Mouse (Mus musculus): ENCODE measurements around the gene Sh3bp1. TPM values are rescaled to one million over a fixed set of nuclear protein-coding genes. Genes with fewer than 3 reads are reported as not detected.
A peak's percentile ranks its signal among the peaks of the same experiment; 100 is the strongest.

Gene Sh3bp1
- polyA plus RNA-seq, 1 experiment from 2014 or later: 10.0 TPM

GRCm38 (mm10) chr15:78880432-78880831, 19.1 kb upstream of the Sh3bp1 start:
- Histone ChIP-seq H3K27me3 (replicated peaks) (no peaks in the 10 kb centered on the region), H3K36me3 (peaks cover 43% of the 10 kb centered on the region), H3K27ac (no peak overlapping the region), H3K4me3 (no peak overlapping the region), H3K4me2 (replicated peaks) (no peak overlapping the region), H3K4me1 (peaks cover 13% of the 10 kb centered on the region), H3K9me3 (no peaks in the 10 kb centered on the region), H3K9ac (no peak overlapping the region)
- ATAC-seq (ENCODE audit: low FRiP score, low read depth): no peak
- 97% methylated on average over 8 of the region's 8 CpGs for WGBS

- peaks cover 13% of the 10 kb centered on the region for H3K4me1 ChIP-seq
- H3K4me2 ChIP-seq (replicated peaks): no peak overlapping the region
- no peak overlapping the region for H3K4me3 ChIP-seq
- no peaks in the 10 kb centered on the region for H3K9me3 ChIP-seq
- 89% methylated on average over 3 of the region's 3 CpGs for WGBS
- H3K27ac ChIP-seq: no peak overlapping the region
- peaks cover 57% of the 10 kb centered on the region for H3K36me3 ChIP-seq
- H3K9ac ChIP-seq: no peak overlapping the region
- no peaks in the 10 kb centered on the region for H3K27me3 ChIP-seq (replicated peaks)
- ATAC-seq (ENCODE audit: low FRiP score, low read depth): no peak
Observed at GRCm38 (mm10) chr15:78881828-78882227, 17.7 kb upstream of the Sh3bp1 start.

DNA sequence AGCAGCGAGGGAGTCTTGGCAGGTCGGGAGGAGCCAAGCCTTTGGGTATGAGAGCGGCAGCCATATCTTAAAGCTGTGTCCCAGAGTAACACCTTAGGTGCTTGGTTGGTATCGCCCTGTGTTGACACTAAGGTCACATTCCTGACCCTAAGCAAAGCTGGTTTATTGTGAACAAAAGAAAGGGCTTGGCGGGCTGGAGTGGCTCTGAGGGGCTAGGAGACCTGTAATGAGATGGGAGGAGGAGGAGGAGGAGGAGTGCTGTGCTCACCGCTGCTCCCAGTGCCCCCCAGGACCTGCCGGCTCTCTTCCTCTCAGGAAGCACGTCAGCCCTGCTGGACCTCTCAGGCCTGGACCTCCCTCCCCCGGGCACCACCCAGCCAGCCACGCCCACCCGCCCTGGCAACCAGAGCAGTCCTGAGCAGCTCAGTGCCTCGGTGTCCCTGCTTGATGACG, 10.1 kb upstream of the Sh3bp1 start:
- no peaks in the 10 kb centered on the region for H3K9me3 ChIP-seq
- peaks cover 89% of the 10 kb centered on the region for H3K36me3 ChIP-seq
- H3K9ac ChIP-seq: no peak overlapping the region
- no peaks in the 10 kb centered on the region for H3K27me3 ChIP-seq (replicated peaks)
- WGBS: 41% methylated on average over 13 of the region's 13 CpGs
- no peak overlapping the region for H3K4me2 ChIP-seq (replicated peaks)
- H3K4me3 ChIP-seq: no peak overlapping the region
- ATAC-seq (ENCODE audit: low FRiP score, low read depth): no peak
- peaks cover 13% of the 10 kb centered on the region for H3K4me1 ChIP-seq
- no peak overlapping the region for H3K27ac ChIP-seq

DNA sequence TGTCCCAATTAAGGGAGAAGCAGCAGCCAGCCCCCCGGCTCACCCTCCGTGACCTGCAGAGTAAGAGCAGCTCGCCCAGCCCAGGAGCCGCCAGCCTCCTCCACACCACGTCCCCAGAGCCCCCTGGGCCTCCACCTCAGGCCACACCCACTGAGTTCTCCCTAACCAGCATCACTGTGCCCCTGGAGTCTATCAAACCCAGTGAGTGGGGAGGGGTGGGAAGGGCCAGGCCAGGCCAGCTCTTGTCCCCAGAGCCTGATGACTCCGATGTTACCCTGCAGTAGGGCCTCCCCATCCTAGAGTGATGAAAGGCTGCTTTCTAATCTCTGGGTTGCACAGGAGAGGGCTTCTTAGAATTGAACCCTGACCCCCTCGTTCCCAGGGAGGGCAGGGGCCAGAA, 7.1 kb upstream of the Sh3bp1 start:
- 76% methylated on average over 7 of the region's 7 CpGs for WGBS
- no peak for ATAC-seq (ENCODE audit: low FRiP score, low read depth)
- Histone ChIP-seq H3K4me3 (no peak overlapping the region), H3K36me3 (peaks cover 63% of the 10 kb centered on the region), H3K4me2 (replicated peaks) (no peak overlapping the region), H3K9ac (no peak overlapping the region), H3K9me3 (no peaks in the 10 kb centered on the region), H3K4me1 (peaks cover 21% of the 10 kb centered on the region), H3K27me3 (replicated peaks) (no peaks in the 10 kb centered on the region), H3K27ac (no peak overlapping the region)

- no peaks in the 10 kb centered on the region for H3K9me3 ChIP-seq
- H3K27me3 ChIP-seq (replicated peaks): peaks cover 5% of the 10 kb centered on the region
- peaks cover 24% of the 10 kb centered on the region for H3K4me1 ChIP-seq
- peaks cover 42% of the 10 kb centered on the region for H3K36me3 ChIP-seq
- no peak overlapping the region for H3K4me2 ChIP-seq (replicated peaks)
- H3K4me3 ChIP-seq: no peak overlapping the region
- no peak overlapping the region for H3K9ac ChIP-seq
- no peak for ATAC-seq (ENCODE audit: low FRiP score, low read depth)
- 83% methylated on average over 13 of the region's 13 CpGs for WGBS
- no peak overlapping the region for H3K27ac ChIP-seq
Observed at GRCm38 (mm10) chr15:78894726-78895125, 4.8 kb upstream of the Sh3bp1 start.

DNA sequence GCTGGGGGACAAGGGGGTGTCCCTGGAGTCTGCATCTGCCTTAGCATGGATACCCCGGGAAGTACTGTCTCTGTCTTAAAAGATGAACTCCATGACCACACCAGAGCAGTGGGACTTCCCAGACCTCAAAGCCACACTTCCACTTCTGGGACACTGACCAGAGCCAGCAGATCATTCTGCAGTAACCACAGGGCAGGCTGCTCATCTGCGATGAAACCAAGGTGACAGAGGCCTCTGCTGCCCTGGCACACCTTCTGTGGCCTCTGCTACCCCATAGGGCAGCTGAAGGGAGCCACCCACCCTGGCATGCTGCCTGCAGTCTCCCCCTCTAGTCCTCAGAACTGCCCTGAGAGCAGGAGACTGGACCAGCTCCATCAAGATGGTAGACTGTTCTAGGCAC, 3.8 kb upstream of the Sh3bp1 start:
- H3K4me3 ChIP-seq: no peak overlapping the region
- H3K27ac ChIP-seq: no peak overlapping the region
- peaks cover 34% of the 10 kb centered on the region for H3K4me1 ChIP-seq
- WGBS: 88% methylated on average over 2 of the region's 2 CpGs
- peaks cover 14% of the 10 kb centered on the region for H3K27me3 ChIP-seq (replicated peaks)
- no peak overlapping the region for H3K9ac ChIP-seq
- H3K9me3 ChIP-seq: no peaks in the 10 kb centered on the region
- H3K4me2 ChIP-seq (replicated peaks): no peak overlapping the region
- ATAC-seq (ENCODE audit: low FRiP score, low read depth): no peak
- H3K36me3 ChIP-seq: peaks cover 37% of the 10 kb centered on the region

DNA sequence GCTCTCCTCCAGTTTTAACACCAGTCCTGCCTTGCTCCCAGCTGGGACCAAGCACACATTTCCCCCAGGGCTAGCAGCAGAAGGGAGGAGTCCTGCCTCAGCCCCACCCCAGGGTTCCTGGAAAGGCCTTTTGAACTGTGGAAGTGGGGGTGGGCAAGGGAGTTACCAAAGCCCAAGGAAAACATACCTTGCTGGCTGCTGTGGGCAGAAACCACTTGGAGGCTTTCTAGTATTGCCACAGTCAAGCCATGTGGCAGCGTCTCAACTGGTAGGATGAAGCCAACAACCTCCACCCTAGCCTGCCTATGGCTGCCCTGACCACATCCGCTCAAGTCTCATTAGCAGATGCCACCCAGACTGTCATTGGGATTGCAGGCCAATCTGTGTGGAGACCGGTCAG, 3.4 kb upstream of the Sh3bp1 start:
- ATAC-seq (ENCODE audit: low FRiP score, low read depth): no peak
- H3K9ac ChIP-seq: no peak overlapping the region
- H3K4me3 ChIP-seq: no peak overlapping the region
- H3K36me3 ChIP-seq: peaks cover 33% of the 10 kb centered on the region
- H3K9me3 ChIP-seq: no peaks in the 10 kb centered on the region
- no peak overlapping the region for H3K27ac ChIP-seq
- peaks cover 37% of the 10 kb centered on the region for H3K4me1 ChIP-seq
- 76% methylated on average over 3 of the region's 3 CpGs for WGBS
- H3K27me3 ChIP-seq (replicated peaks): peaks cover 18% of the 10 kb centered on the region
- H3K4me2 ChIP-seq (replicated peaks): no peak overlapping the region

- whole genome bisulfite sequencing: 94% methylated on average over 4 of the region's 4 CpGs
- no peaks in the 10 kb centered on the region for H3K9me3 ChIP-seq
- H3K4me1 ChIP-seq: peaks cover 37% of the 10 kb centered on the region
- no peak overlapping the region for H3K9ac ChIP-seq
- no peak for ATAC-seq (ENCODE audit: low FRiP score, low read depth)
- H3K27ac ChIP-seq: no peak overlapping the region
- H3K4me3 ChIP-seq: no peak overlapping the region
- peaks cover 22% of the 10 kb centered on the region for H3K27me3 ChIP-seq (replicated peaks)
- H3K4me2 ChIP-seq (replicated peaks): no peak overlapping the region
- H3K36me3 ChIP-seq: peaks cover 19% of the 10 kb centered on the region
Observed at GRCm38 (mm10) chr15:78897488-78897887, 2.1 kb upstream of the Sh3bp1 start.

GRCm38 (mm10) chr15:78898507-78899001, 1.0 kb upstream of the Sh3bp1 start:
- Histone ChIP-seq H3K4me1 (peaks cover 36% of the 10 kb centered on the region), H3K9ac (no peak overlapping the region), H3K27me3 (replicated peaks) (peaks cover 22% of the 10 kb centered on the region), H3K9me3 (no peaks in the 10 kb centered on the region), H3K4me2 (replicated peaks) (peak overlapping the region; percentile 94; the same call in 1 of the 2 replicates), H3K27ac (no peak overlapping the region), H3K36me3 (peaks cover 11% of the 10 kb centered on the region), H3K4me3 (no peak overlapping the region)
- no peak for ATAC-seq (ENCODE audit: low FRiP score, low read depth)
- WGBS: 58% methylated on average over 6 of the region's 6 CpGs

GRCm38 (mm10) chr15:78899409-78899739, 194 bp upstream of the Sh3bp1 start, which contains the start of gene Gm49510:
Gene Gm49510, plus strand, starts transcription at chr15:78899667.
- WGBS: 2% methylated on average over 20 of the region's 20 CpGs
- H3K4me1 ChIP-seq: peaks cover 28% of the 10 kb centered on the region; the same call in 1 of the 2 replicates
- peak within 1 kb of the TSS; percentile 94 for H3K4me2 ChIP-seq (replicated peaks)
- H3K4me3 ChIP-seq: peak within 1 kb of the TSS; percentile 51
- H3K27me3 ChIP-seq (replicated peaks): peaks cover 22% of the 10 kb centered on the region
- no peaks in the 10 kb centered on the region for H3K9me3 ChIP-seq
- no peak for ATAC-seq (ENCODE audit: low FRiP score, low read depth)
- peak within 1 kb of the TSS; percentile 62 for H3K9ac ChIP-seq
- H3K27ac ChIP-seq: no peak within 1 kb of the TSS
- H3K36me3 ChIP-seq: peaks cover 2% of the 10 kb centered on the region; the same call in 1 of the 2 replicates

DNA sequence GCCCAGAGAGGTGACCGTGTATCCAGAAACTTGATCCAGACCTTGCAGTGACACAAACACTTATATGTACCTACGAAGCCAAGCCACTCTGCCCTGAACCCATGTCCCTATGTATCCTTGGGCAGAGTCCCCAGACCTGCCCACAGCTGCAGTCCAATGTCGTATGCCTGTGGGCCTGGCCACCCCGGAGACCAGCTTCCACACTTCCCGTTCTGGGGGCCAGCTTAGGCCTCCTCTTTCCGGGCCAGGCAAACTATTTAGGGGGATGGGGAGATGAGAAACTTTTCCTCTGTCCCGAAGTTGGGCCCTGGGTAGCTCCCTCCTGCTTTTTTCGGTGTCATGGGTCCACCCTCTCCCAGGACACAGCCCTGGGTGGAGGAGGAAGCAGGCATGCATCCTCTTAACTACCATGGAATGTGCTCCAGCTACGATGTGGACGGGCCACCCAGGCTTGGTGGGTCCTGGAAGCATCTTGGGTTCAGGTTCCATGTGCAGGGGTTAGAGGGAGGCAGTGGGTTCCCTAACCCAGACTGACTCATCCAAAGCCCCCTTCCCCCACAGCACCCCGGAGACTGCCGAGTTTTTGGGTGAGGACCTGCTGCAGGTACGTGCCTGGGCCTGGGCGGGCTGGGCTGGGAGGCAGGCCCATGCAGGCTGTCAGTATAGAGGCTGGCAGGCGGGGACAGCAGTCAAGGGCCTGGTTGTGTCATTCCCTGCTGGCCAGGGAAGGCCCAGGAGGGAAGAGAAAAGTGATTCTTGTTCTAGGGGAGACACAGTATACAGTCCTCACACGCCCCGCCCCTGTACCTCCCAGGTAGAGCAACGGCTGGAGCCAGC, 1.2 kb downstream of the Sh3bp1 start:
- Histone ChIP-seq H3K4me3 (peak overlapping the region; percentile 51), H3K27ac (no peak overlapping the region), H3K36me3 (no peaks in the 10 kb centered on the region), H3K9ac (peak overlapping the region; percentile 62; the same call in 1 of the 2 replicates), H3K27me3 (replicated peaks) (peaks cover 22% of the 10 kb centered on the region), H3K9me3 (no peaks in the 10 kb centered on the region), H3K4me2 (replicated peaks) (peak overlapping the region; percentile 94), H3K4me1 (peaks cover 23% of the 10 kb centered on the region; the same call in 1 of the 2 replicates)
- no peak for ATAC-seq (ENCODE audit: low FRiP score, low read depth)
- whole genome bisulfite sequencing: 18% methylated on average over 18 of the region's 18 CpGs

DNA sequence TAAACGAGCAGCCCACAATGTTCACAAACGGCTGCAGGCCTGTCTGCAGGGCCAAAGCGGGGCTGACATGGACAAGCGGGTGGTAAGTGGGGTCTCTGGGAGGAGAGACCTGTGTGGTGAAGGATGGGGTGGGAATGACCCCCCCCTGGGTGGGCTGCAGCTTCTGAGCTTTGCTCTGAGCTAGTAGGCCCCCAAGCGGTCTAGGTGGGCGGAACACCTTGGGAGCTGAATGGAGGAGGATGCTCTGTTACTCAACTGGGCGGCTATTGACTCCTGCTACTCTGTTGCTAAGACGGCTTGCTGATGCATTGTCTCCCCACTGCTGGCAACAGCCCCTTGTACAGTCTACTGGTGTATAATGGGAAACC, 1.8 kb downstream of the Sh3bp1 start:
- H3K27me3 ChIP-seq (replicated peaks): peaks cover 22% of the 10 kb centered on the region
- 35% methylated on average over 8 of the region's 8 CpGs for WGBS
- no peaks in the 10 kb centered on the region for H3K9me3 ChIP-seq
- no peak for ATAC-seq (ENCODE audit: low FRiP score, low read depth)
- no peaks in the 10 kb centered on the region for H3K36me3 ChIP-seq
- peaks cover 20% of the 10 kb centered on the region; the same call in 1 of the 2 replicates for H3K4me1 ChIP-seq
- H3K4me2 ChIP-seq (replicated peaks): peak overlapping the region; percentile 94
- H3K9ac ChIP-seq: no peak overlapping the region
- no peak overlapping the region for H3K27ac ChIP-seq
- no peak overlapping the region for H3K4me3 ChIP-seq
